Mouse (Mus musculus): Measurements from ENCODE around the gene Lrrc63. TPM values are rescaled to one million over a fixed set of nuclear protein-coding genes. Genes with fewer than 3 reads are reported as not detected.

Lrrc63 gene
- not detected in 2 replicates for polyA plus RNA-seq (2014; fragmentation: Nextera tagmentation; extraction: Ambion mirVana)

DNA sequence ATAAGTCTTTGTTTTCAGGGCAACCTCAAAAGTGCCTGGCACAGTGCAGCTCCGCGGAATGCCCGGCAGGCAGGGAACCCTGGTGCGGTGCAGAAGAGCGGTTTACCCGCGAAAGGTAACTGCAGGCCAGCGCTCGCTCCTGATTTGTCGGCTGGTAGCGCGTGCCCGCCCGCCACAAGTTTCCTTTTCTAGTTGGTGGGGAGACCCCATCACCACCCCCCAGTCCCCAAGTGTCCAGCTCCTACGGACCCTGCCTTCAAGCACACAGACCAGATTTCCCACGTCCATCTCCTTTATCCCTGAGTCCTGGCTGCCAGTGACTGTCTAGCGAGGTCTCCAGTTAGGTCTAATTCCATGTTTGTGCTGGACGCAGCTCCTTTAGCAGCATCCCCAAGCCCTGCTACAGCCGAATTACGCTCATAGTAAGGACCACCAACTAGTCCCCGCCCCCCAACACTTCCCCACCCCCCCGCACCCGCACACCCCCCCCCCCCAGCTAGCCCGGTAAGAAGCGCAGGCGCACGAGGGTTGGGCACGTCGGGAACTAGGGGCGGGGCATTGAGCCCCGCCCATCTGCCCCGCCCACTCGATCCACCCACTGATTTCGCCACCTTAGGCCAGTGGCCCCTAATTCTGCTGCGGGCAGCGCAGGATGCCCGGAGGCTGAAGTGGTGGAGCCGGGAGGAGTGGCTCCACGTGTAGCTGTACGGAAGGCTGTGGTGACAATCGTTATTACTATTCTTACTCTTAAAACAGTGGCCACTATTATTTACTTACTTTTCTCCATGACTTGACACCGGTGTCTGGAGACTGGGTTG, at the start of gene Lrrc63, which contains the start of gene Lcp1:
Gene Lrrc63 (minus strand): TSS at position 381 of the 818 bp plus-strand sequence.
Gene Lcp1 (plus strand): TSS at position 601 of the 818 bp plus-strand sequence.
- Histone ChIP-seq H3K27ac (peak within 1 kb of the TSS; percentile 57; the same call in 1 of the 2 replicates), H3K4me3 (replicated peaks; ENCODE audit: low read length) (peak within 1 kb of the TSS; percentile 62), H3K4me1 (replicated peaks; ENCODE audit: control insufficient read depth, insufficient read depth, low read length) (peaks cover 7% of the 10 kb centered on the region), H3K27me3 (ENCODE audit: control insufficient read depth, insufficient read depth, low read length) (no peaks in the 10 kb centered on the region), H3K36me3 (replicated peaks; ENCODE audit: control insufficient read depth, insufficient read depth) (no peaks in the 10 kb centered on the region), H3K9ac (peak within 1 kb of the TSS; percentile 62), H3K4me2 (replicated peaks) (peak within 1 kb of the TSS; percentile 93), H3K9me3 (ENCODE audit: control insufficient read depth, low read length) (no peaks in the 10 kb centered on the region)
- DNase-seq (ENCODE audit: low spot score) (peak; percentile 77), ATAC-seq (ENCODE audit: low FRiP score) (peak; percentile 91)
- WGBS: 1% methylated on average over 37 of the region's 42 CpGs

GRCm38 (mm10) chr14:75179255-75179963, 48.7 kb upstream of the Lrrc63 start:
- Histone ChIP-seq H3K27me3 (ENCODE audit: control insufficient read depth, insufficient read depth, low read length) (no peaks in the 10 kb centered on the region), H3K9me3 (ENCODE audit: control insufficient read depth, low read length) (no peaks in the 10 kb centered on the region), H3K36me3 (replicated peaks; ENCODE audit: control insufficient read depth, insufficient read depth) (no peaks in the 10 kb centered on the region), H3K4me1 (replicated peaks; ENCODE audit: control insufficient read depth, insufficient read depth, low read length) (no peaks in the 10 kb centered on the region), H3K4me3 (replicated peaks; ENCODE audit: low read length) (no peak overlapping the region), H3K4me2 (replicated peaks) (no peak overlapping the region), H3K27ac (no peak overlapping the region), H3K9ac (no peak overlapping the region)
- DNase-seq (ENCODE audit: low spot score) (no peak), ATAC-seq (ENCODE audit: low FRiP score) (no peak)
- 81% methylated on average over 20 of the region's 20 CpGs for WGBS

- Histone ChIP-seq H3K27ac (no peak overlapping the region), H3K9ac (no peak overlapping the region), H3K9me3 (ENCODE audit: control insufficient read depth, low read length) (no peaks in the 10 kb centered on the region), H3K4me3 (replicated peaks; ENCODE audit: low read length) (no peak overlapping the region), H3K4me2 (replicated peaks) (no peak overlapping the region), H3K36me3 (replicated peaks; ENCODE audit: control insufficient read depth, insufficient read depth) (no peaks in the 10 kb centered on the region), H3K27me3 (ENCODE audit: control insufficient read depth, insufficient read depth, low read length) (no peaks in the 10 kb centered on the region), H3K4me1 (replicated peaks; ENCODE audit: control insufficient read depth, insufficient read depth, low read length) (no peaks in the 10 kb centered on the region)
- DNase-seq (ENCODE audit: low spot score) (no peak), ATAC-seq (ENCODE audit: low FRiP score) (no peak)
- WGBS: 85% methylated on average over 10 of the region's 10 CpGs
Observed at GRCm38 (mm10) chr14:75178801-75179211, 48.1 kb upstream of the Lrrc63 start.

GRCm38 (mm10) chr14:75178384-75178793, 47.7 kb upstream of the Lrrc63 start:
- Histone ChIP-seq H3K4me2 (replicated peaks) (no peak overlapping the region), H3K36me3 (replicated peaks; ENCODE audit: control insufficient read depth, insufficient read depth) (no peaks in the 10 kb centered on the region), H3K27me3 (ENCODE audit: control insufficient read depth, insufficient read depth, low read length) (no peaks in the 10 kb centered on the region), H3K9me3 (ENCODE audit: control insufficient read depth, low read length) (no peaks in the 10 kb centered on the region), H3K4me3 (replicated peaks; ENCODE audit: low read length) (no peak overlapping the region), H3K27ac (no peak overlapping the region), H3K4me1 (replicated peaks; ENCODE audit: control insufficient read depth, insufficient read depth, low read length) (no peaks in the 10 kb centered on the region), H3K9ac (no peak overlapping the region)
- DNase-seq (ENCODE audit: low spot score) (no peak), ATAC-seq (ENCODE audit: low FRiP score) (no peak)
- WGBS: 87% methylated on average over 14 of the region's 14 CpGs

- H3K36me3 ChIP-seq (replicated peaks; ENCODE audit: control insufficient read depth, insufficient read depth): no peaks in the 10 kb centered on the region
- no peak overlapping the region for H3K4me3 ChIP-seq (replicated peaks; ENCODE audit: low read length)
- H3K27ac ChIP-seq: no peak overlapping the region
- no peak overlapping the region for H3K9ac ChIP-seq
- DNase-seq (ENCODE audit: low spot score) (no peak), ATAC-seq (ENCODE audit: low FRiP score) (no peak)
- no peak overlapping the region for H3K4me2 ChIP-seq (replicated peaks)
- H3K4me1 ChIP-seq (replicated peaks; ENCODE audit: control insufficient read depth, insufficient read depth, low read length): no peaks in the 10 kb centered on the region
- no peaks in the 10 kb centered on the region for H3K9me3 ChIP-seq (ENCODE audit: control insufficient read depth, low read length)
- H3K27me3 ChIP-seq (ENCODE audit: control insufficient read depth, insufficient read depth, low read length): no peaks in the 10 kb centered on the region
- 73% methylated on average over 3 of the region's 3 CpGs for WGBS
Observed at GRCm38 (mm10) chr14:75177400-75177799, 46.7 kb upstream of the Lrrc63 start.

DNA sequence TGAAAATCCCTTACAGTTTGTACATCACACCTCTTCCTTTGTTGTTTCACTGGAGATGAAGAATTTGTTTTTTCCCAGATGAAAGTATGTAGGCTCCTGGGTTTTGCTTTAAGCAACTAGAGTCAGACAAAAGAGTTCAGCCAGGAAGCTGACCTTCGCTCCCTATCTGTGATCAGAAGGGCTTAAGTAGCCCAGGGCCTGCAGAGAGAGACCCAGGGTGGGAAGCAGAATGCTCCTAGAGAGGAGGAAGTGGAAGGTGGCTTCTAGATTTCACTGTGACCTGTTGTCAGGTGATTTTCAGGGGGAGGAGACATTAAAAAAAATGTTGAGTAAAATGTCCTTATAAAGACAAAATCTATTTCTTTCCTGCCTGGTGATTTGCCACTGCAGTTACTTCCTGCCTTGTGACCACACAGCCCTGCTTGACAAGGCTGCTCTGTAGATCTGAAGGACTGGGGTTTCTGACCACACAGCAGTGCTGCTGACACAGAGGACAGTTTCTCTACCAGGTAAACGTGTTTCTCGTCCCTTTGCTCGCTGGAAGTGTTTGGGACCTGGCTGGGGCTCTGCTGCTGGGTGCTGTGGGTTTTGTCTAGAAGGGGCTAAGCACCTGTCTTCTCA, 45.9 kb upstream of the Lrrc63 start:
- no peak overlapping the region for H3K4me3 ChIP-seq (replicated peaks; ENCODE audit: low read length)
- ATAC-seq (ENCODE audit: low FRiP score): no peak
- no peak overlapping the region for H3K9ac ChIP-seq
- no peaks in the 10 kb centered on the region for H3K9me3 ChIP-seq (ENCODE audit: control insufficient read depth, low read length)
- DNase-seq (ENCODE audit: low spot score): no peak
- WGBS: 79% methylated on average over 4 of the region's 4 CpGs
- no peak overlapping the region for H3K4me2 ChIP-seq (replicated peaks)
- H3K36me3 ChIP-seq (replicated peaks; ENCODE audit: control insufficient read depth, insufficient read depth): no peaks in the 10 kb centered on the region
- no peaks in the 10 kb centered on the region for H3K4me1 ChIP-seq (replicated peaks; ENCODE audit: control insufficient read depth, insufficient read depth, low read length)
- no peak overlapping the region for H3K27ac ChIP-seq
- no peaks in the 10 kb centered on the region for H3K27me3 ChIP-seq (ENCODE audit: control insufficient read depth, insufficient read depth, low read length)

GRCm38 (mm10) chr14:75175781-75176180, 45.1 kb upstream of the Lrrc63 start:
- no peak for ATAC-seq (ENCODE audit: low FRiP score)
- no peaks in the 10 kb centered on the region for H3K9me3 ChIP-seq (ENCODE audit: control insufficient read depth, low read length)

GRCm38 (mm10) chr14:75174731-75175555, 44.3 kb upstream of the Lrrc63 start:
- 87% methylated on average over 9 of the region's 9 CpGs for WGBS

More at GRCm38 (mm10) chr14:75175781-75176180, 45.1 kb upstream of the Lrrc63 start:
- Histone ChIP-seq H3K27me3 (ENCODE audit: control insufficient read depth, insufficient read depth, low read length) (no peaks in the 10 kb centered on the region), H3K36me3 (replicated peaks; ENCODE audit: control insufficient read depth, insufficient read depth) (no peaks in the 10 kb centered on the region), H3K27ac (no peak overlapping the region), H3K4me2 (replicated peaks) (no peak overlapping the region), H3K9ac (no peak overlapping the region), H3K4me1 (replicated peaks; ENCODE audit: control insufficient read depth, insufficient read depth, low read length) (no peaks in the 10 kb centered on the region), H3K4me3 (replicated peaks; ENCODE audit: low read length) (no peak overlapping the region)
- WGBS: 89% methylated on average over 7 of the region's 7 CpGs
- DNase-seq (ENCODE audit: low spot score): no peak

More at GRCm38 (mm10) chr14:75174731-75175555, 44.3 kb upstream of the Lrrc63 start:
- no peak for ATAC-seq (ENCODE audit: low FRiP score)
- H3K4me2 ChIP-seq (replicated peaks): no peak overlapping the region
- H3K9ac ChIP-seq: no peak overlapping the region
- H3K27ac ChIP-seq: no peak overlapping the region
- DNase-seq (ENCODE audit: low spot score): no peak
- H3K9me3 ChIP-seq (ENCODE audit: control insufficient read depth, low read length): no peaks in the 10 kb centered on the region
- no peaks in the 10 kb centered on the region for H3K27me3 ChIP-seq (ENCODE audit: control insufficient read depth, insufficient read depth, low read length)
- H3K4me1 ChIP-seq (replicated peaks; ENCODE audit: control insufficient read depth, insufficient read depth, low read length): no peaks in the 10 kb centered on the region
- H3K36me3 ChIP-seq (replicated peaks; ENCODE audit: control insufficient read depth, insufficient read depth): no peaks in the 10 kb centered on the region
- H3K4me3 ChIP-seq (replicated peaks; ENCODE audit: low read length): no peak overlapping the region
